Mouse (Mus musculus): ENCODE data around the gene Krtcap2. TPM values are rescaled to one million over a fixed set of nuclear protein-coding genes. Genes with fewer than 3 reads are reported as not detected.
A peak's percentile ranks its signal among the peaks of the same experiment; 100 is the strongest.

Gene Krtcap2
- polyA plus RNA-seq, 1 experiment from 2014 or later = 282 TPM

GRCm38 (mm10) chr3:89287286-89287685 is 41.5 kb downstream of the Krtcap2 start:
- ATAC-seq (ENCODE audit: borderline replicate concordance, extremely low read depth, low FRiP score, low TSS enrichment) = no peak
- peaks cover 5% of the 10 kb centered on the region; the same call in 1 of the 2 replicates for H3K4me1 ChIP-seq
- H3K27me3 ChIP-seq = no peaks in the 10 kb centered on the region
- no peak overlapping the region for H3K4me3 ChIP-seq
- H3K36me3 ChIP-seq = no peaks in the 10 kb centered on the region
- H3K4me2 ChIP-seq = no peak overlapping the region
- H3K9me3 ChIP-seq = no peaks in the 10 kb centered on the region
- H3K9ac ChIP-seq = no peak overlapping the region
- peak overlapping the region; percentile 56 for H3K27ac ChIP-seq
- 46% methylated on average over 5 of the region's 5 CpGs for WGBS

GRCm38 (mm10) chr3:89288503-89288928 is 42.8 kb downstream of the Krtcap2 start:
- H3K9me3 ChIP-seq = no peaks in the 10 kb centered on the region
- no peak for ATAC-seq (ENCODE audit: borderline replicate concordance, extremely low read depth, low FRiP score, low TSS enrichment)
- WGBS = 20% methylated on average over 7 of the region's 7 CpGs
- H3K36me3 ChIP-seq = no peaks in the 10 kb centered on the region
- no peak overlapping the region for H3K4me2 ChIP-seq
- no peaks in the 10 kb centered on the region for H3K27me3 ChIP-seq
- H3K4me1 ChIP-seq = peaks cover 5% of the 10 kb centered on the region; the same call in 1 of the 2 replicates
- H3K27ac ChIP-seq = no peak overlapping the region
- no peak overlapping the region for H3K4me3 ChIP-seq
- no peak overlapping the region for H3K9ac ChIP-seq

DNA sequence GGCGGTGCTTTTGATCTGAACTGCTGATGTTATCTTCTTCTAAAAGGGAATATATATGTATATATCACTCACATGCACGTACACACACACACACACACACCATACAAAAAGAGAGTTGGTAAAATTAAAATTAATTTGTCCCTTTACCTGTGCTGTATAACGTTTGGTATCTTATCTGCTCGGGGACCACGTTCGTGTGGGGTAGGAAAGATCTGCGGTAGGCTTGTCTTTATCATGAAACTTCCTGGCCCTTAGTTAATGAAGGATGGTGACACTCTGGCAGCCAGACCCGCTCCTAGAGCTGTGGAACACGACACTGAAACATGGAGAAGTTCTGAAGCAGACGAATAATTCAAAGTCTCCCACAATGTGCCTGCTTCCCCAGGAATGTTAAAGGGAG is 46.1 kb downstream of the Krtcap2 start:
- Histone ChIP-seq H3K4me2 (no peak overlapping the region), H3K4me1 (peaks cover 5% of the 10 kb centered on the region; the same call in 1 of the 2 replicates), H3K9ac (no peak overlapping the region), H3K27ac (no peak overlapping the region), H3K27me3 (no peaks in the 10 kb centered on the region), H3K4me3 (no peak overlapping the region), H3K9me3 (no peaks in the 10 kb centered on the region), H3K36me3 (no peaks in the 10 kb centered on the region)
- WGBS = 47% methylated on average over 10 of the region's 10 CpGs
- no peak for ATAC-seq (ENCODE audit: borderline replicate concordance, extremely low read depth, low FRiP score, low TSS enrichment)

DNA sequence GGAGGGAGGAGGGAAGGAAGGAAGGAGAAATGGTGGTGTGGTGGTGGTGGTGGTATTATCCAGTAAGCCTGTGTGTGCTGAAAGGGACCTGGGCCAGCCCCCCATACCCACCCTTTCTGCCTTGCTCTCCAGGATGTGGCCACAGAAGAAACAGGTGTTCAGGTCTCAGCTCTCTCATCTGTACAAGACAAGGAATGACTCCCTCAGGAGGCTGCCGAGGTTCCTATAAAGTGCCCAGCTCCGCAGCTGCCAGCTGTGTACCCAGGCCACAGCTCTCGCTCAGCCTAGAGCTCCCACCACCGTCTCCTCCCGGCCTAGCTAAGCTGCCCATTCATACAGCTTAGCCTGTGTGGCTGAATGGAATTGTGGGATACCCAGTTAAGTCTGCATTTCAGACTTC is 46.5 kb downstream of the Krtcap2 start:
- Histone ChIP-seq H3K36me3 (no peaks in the 10 kb centered on the region), H3K27ac (no peak overlapping the region), H3K4me1 (peaks cover 5% of the 10 kb centered on the region; the same call in 1 of the 2 replicates), H3K9ac (no peak overlapping the region), H3K4me3 (no peak overlapping the region), H3K4me2 (no peak overlapping the region), H3K27me3 (no peaks in the 10 kb centered on the region), H3K9me3 (no peaks in the 10 kb centered on the region)
- 67% methylated on average over 5 of the region's 5 CpGs for WGBS
- ATAC-seq (ENCODE audit: borderline replicate concordance, extremely low read depth, low FRiP score, low TSS enrichment) = no peak

DNA sequence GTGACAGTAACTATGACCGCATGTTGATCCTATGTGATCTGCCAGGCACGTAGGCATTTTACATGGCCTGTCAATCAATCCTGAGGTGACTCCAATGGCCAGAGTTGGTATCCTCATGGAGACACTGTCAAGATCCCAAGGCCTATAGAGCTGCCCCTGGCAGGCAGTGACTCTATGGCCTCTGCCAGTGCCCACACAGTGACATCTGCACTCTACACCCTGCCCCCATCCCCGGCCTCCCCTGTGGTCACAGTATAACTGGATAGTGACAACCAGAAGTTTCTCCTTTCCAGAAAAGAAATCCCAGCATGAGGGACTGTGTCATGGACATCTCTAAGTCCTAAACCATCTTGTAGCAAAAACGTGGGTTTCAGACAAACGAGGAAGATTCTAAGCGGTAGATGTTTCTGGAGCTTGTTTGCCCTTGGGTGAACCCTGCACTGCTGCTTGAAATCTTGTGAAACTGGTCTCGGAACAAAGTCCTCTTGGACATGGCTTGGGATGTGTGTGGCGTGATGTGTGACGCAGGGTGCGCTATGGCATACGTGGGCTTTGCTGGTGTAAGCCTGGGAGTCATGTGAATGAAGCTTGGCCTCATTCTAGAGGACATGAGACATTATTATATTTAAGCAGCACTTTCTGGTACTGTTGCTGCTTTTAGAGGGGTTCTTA is 47.6 kb downstream of the Krtcap2 start:
- WGBS = 84% methylated on average over 11 of the region's 11 CpGs

GRCm38 (mm10) chr3:89294195-89294594 is 48.4 kb downstream of the Krtcap2 start:
- Histone ChIP-seq H3K27ac (no peak overlapping the region), H3K27me3 (no peaks in the 10 kb centered on the region), H3K36me3 (no peaks in the 10 kb centered on the region), H3K4me1 (peaks cover under 1% of the 10 kb centered on the region), H3K9me3 (no peaks in the 10 kb centered on the region), H3K4me2 (no peak overlapping the region), H3K9ac (no peak overlapping the region), H3K4me3 (no peak overlapping the region)
- WGBS = 72% methylated on average over 5 of the region's 5 CpGs
- no peak for ATAC-seq (ENCODE audit: borderline replicate concordance, extremely low read depth, low FRiP score, low TSS enrichment)

More for the DNA sequence above, 47.6 kb downstream of the Krtcap2 start:
- H3K9ac ChIP-seq = no peak overlapping the region
- ATAC-seq (ENCODE audit: borderline replicate concordance, extremely low read depth, low FRiP score, low TSS enrichment) = no peak
- no peaks in the 10 kb centered on the region for H3K36me3 ChIP-seq
- no peak overlapping the region for H3K4me2 ChIP-seq
- no peak overlapping the region for H3K27ac ChIP-seq
- no peaks in the 10 kb centered on the region for H3K9me3 ChIP-seq
- no peak overlapping the region for H3K4me3 ChIP-seq
- H3K27me3 ChIP-seq = no peaks in the 10 kb centered on the region
- H3K4me1 ChIP-seq = no peaks in the 10 kb centered on the region

DNA sequence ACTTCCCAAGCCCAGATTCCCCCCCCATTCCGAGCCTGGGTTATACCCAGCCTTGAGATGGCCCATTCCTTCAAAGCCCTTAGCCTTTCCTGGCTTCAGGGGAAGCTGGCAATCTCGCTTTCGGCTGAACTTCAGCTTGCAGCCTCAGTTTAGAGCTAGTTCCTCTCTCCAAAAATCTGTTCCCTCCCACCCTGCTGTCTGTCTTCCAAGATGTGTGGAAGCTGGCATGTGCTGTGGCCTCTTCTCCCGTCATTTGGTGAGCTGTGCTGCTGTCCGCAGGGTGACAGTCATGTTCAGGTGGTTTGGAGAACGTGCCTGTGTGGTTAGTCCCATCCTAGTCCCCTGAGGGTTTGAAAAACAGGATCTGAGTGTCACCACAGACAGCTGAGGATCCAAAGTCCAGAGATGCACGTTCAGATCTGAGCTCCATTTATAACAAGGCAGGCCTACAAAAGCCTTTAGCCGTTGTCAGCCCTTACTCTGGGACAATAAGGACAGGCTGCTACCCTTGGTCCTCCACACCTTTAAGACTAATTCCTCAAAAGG is 50.0 kb downstream of the Krtcap2 start:
- Histone ChIP-seq H3K4me2 (no peak overlapping the region), H3K36me3 (no peaks in the 10 kb centered on the region), H3K27me3 (no peaks in the 10 kb centered on the region), H3K9me3 (no peaks in the 10 kb centered on the region), H3K27ac (no peak overlapping the region), H3K4me3 (no peak overlapping the region), H3K4me1 (peaks cover 11% of the 10 kb centered on the region), H3K9ac (no peak overlapping the region)
- ATAC-seq (ENCODE audit: borderline replicate concordance, extremely low read depth, low FRiP score, low TSS enrichment) = no peak
- WGBS = 77% methylated on average over 8 of the region's 8 CpGs

DNA sequence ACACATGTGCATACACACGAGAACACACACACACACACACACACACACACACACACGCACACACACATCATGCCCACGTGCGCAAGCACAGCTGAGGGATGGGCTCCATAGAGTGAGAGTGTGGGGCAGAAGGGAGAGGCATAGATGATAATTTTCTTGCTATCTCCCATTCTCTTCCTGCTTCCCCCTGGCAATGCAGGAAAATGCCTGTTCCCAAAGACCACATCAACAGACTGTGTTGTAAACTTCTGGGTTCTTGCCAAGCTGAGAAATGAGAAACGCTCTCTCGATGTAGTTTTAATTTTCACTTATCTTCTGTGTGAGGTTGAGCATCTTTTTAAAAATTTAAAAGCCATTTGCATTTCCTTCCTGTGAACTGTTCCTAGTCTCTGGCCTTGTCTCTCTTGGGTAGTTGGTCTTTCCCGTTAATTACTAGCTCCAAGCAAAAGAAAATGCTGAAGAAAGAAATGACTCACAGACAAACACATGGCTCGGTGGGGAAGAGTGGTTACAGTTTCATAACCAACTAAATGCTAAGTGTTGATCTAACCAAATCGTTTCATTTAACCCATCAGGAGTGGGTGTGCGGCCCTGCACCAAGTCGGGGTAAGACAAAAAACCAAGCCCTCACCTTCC is 51.1 kb downstream of the Krtcap2 start:
- no peak overlapping the region for H3K4me3 ChIP-seq
- ATAC-seq (ENCODE audit: borderline replicate concordance, extremely low read depth, low FRiP score, low TSS enrichment) = no peak
- 67% methylated on average over 11 of the region's 11 CpGs for whole genome bisulfite sequencing
- H3K36me3 ChIP-seq = no peaks in the 10 kb centered on the region
- H3K4me1 ChIP-seq = peaks cover 11% of the 10 kb centered on the region
- H3K27ac ChIP-seq = no peak overlapping the region
- H3K9me3 ChIP-seq = no peaks in the 10 kb centered on the region
- H3K27me3 ChIP-seq = no peaks in the 10 kb centered on the region
- no peak overlapping the region for H3K4me2 ChIP-seq
- no peak overlapping the region for H3K9ac ChIP-seq

DNA sequence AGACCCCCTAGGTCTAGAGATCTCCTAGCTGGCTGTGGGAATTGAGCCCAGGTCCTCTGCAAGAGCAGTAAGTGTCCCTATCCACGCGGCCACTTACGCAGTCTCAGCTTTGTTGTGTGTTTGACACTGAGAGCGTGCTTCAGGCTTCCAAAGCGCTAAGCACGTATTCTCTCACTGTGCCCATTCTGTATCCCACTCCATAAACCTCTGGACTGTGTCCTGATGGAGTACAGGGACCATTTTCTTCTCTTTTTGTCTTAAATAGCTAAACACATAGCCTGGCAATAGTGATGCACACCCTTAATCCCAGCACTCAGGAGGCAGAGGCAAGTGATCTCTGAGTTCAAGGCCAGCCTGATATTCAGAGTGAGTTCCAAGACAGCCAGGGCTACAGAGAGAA is 53.1 kb downstream of the Krtcap2 start:
- Histone ChIP-seq H3K4me2 (0 out of 2 replicates have a peak overlapping the region, but pooled peaks have one; percentile 58), H3K27ac (no peak overlapping the region), H3K4me3 (no peak overlapping the region), H3K4me1 (peaks cover 11% of the 10 kb centered on the region), H3K9ac (no peak overlapping the region), H3K36me3 (no peaks in the 10 kb centered on the region), H3K27me3 (no peaks in the 10 kb centered on the region), H3K9me3 (no peaks in the 10 kb centered on the region)
- ATAC-seq (ENCODE audit: borderline replicate concordance, extremely low read depth, low FRiP score, low TSS enrichment) = no peak
- WGBS = 82% methylated on average over 6 of the region's 6 CpGs

GRCm38 (mm10) chr3:89299499-89299898 is 53.7 kb downstream of the Krtcap2 start:
- Histone ChIP-seq H3K4me1 (peaks cover 14% of the 10 kb centered on the region), H3K27me3 (no peaks in the 10 kb centered on the region), H3K36me3 (no peaks in the 10 kb centered on the region), H3K4me2 (peak overlapping the region; percentile 58), H3K27ac (no peak overlapping the region), H3K4me3 (peak overlapping the region; percentile 25), H3K9me3 (no peaks in the 10 kb centered on the region), H3K9ac (0 out of 2 replicates have a peak overlapping the region, but pooled peaks have one; percentile 14)
- 2% methylated on average over 14 of the region's 14 CpGs for WGBS
- ATAC-seq (ENCODE audit: borderline replicate concordance, extremely low read depth, low FRiP score, low TSS enrichment) = peak; percentile 27; the same call in 1 of the 2 replicates

Data from lung, embryonic 15.5 days (tissue).